Mouse (Mus musculus): ENCODE data around the gene Gm45623. TPM values are rescaled to one million over a fixed set of nuclear protein-coding genes. Genes with fewer than 3 reads are reported as not detected.

Gene Gm45623
- polyA plus RNA-seq, 1 experiment from 2014 or later: 0.89 TPM

- WGBS: 9% methylated on average over 5 of the region's 5 CpGs
- no peaks in the 10 kb centered on the region for H3K9me3 ChIP-seq
- H3K36me3 ChIP-seq: no peaks in the 10 kb centered on the region
- H3K27ac ChIP-seq: no peak overlapping the region
- peaks cover 67% of the 10 kb centered on the region for H3K27me3 ChIP-seq
- H3K4me3 ChIP-seq: 0 out of 2 replicates have a peak overlapping the region, but pooled peaks have one; percentile 54
- no peak for ATAC-seq (ENCODE audit: insufficient number of reproducible peaks, insufficient read depth, low FRiP score, low TSS enrichment, low read depth)
- peaks cover 29% of the 10 kb centered on the region for H3K4me1 ChIP-seq
- H3K4me2 ChIP-seq: peak overlapping the region; percentile 99
- no peak overlapping the region for H3K9ac ChIP-seq
Observed at GRCm38 (mm10) chr13:56751774-56752173, 1.9 kb downstream of the Gm45623 start.

GRCm38 (mm10) chr13:56749377-56749776, 4.2 kb downstream of the Gm45623 start:
- no peak for ATAC-seq (ENCODE audit: insufficient number of reproducible peaks, insufficient read depth, low FRiP score, low TSS enrichment, low read depth)
- no peak overlapping the region for H3K27ac ChIP-seq
- H3K36me3 ChIP-seq: peaks cover 1% of the 10 kb centered on the region; the same call in 1 of the 2 replicates
- peaks cover 44% of the 10 kb centered on the region for H3K27me3 ChIP-seq
- H3K9me3 ChIP-seq: no peaks in the 10 kb centered on the region
- 86% methylated on average over 7 of the region's 7 CpGs for WGBS
- H3K9ac ChIP-seq: no peak overlapping the region
- H3K4me1 ChIP-seq: peaks cover 29% of the 10 kb centered on the region
- H3K4me3 ChIP-seq: no peak overlapping the region
- no peak overlapping the region for H3K4me2 ChIP-seq

DNA sequence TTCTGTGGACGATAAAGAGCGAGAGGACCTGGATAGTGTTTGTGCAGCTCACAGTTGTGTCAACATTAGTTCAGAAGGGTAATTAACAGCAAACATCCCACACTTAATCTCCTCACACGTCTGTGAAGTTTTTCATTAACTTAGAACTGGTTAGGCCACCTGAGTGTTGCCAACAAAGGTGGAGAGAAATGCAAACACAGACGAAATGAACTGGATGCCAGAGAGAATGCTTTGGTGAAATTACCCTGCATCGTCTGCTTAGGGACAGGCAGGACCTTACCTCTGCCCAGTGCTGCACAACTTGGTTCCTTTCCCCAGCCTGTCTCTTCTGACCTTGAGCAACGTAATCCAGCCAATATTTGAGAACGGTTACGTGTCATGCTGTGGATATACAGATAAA, 6.1 kb downstream of the Gm45623 start:
- Histone ChIP-seq H3K4me2 (no peak overlapping the region), H3K9ac (no peak overlapping the region), H3K27me3 (peaks cover 26% of the 10 kb centered on the region), H3K36me3 (peaks cover 8% of the 10 kb centered on the region; the same call in 1 of the 2 replicates), H3K27ac (no peak overlapping the region), H3K9me3 (no peaks in the 10 kb centered on the region), H3K4me3 (no peak overlapping the region), H3K4me1 (peaks cover 14% of the 10 kb centered on the region)
- WGBS: 69% methylated on average over 8 of the region's 8 CpGs
- ATAC-seq (ENCODE audit: insufficient number of reproducible peaks, insufficient read depth, low FRiP score, low TSS enrichment, low read depth): no peak

GRCm38 (mm10) chr13:56746739-56747532, 6.7 kb downstream of the Gm45623 start:
- Histone ChIP-seq H3K27ac (no peak overlapping the region), H3K9me3 (no peaks in the 10 kb centered on the region), H3K36me3 (peaks cover 9% of the 10 kb centered on the region), H3K4me2 (no peak overlapping the region), H3K9ac (no peak overlapping the region), H3K27me3 (peaks cover 20% of the 10 kb centered on the region), H3K4me3 (no peak overlapping the region), H3K4me1 (peaks cover 8% of the 10 kb centered on the region)
- ATAC-seq (ENCODE audit: insufficient number of reproducible peaks, insufficient read depth, low FRiP score, low TSS enrichment, low read depth): no peak
- WGBS: 73% methylated on average over 10 of the region's 10 CpGs

- no peak overlapping the region for H3K4me2 ChIP-seq
- WGBS: 81% methylated on average over 6 of the region's 6 CpGs
- H3K27ac ChIP-seq: no peak overlapping the region
- H3K27me3 ChIP-seq: no peaks in the 10 kb centered on the region
- no peak overlapping the region for H3K4me3 ChIP-seq
- H3K9me3 ChIP-seq: no peaks in the 10 kb centered on the region
- H3K9ac ChIP-seq: no peak overlapping the region
- H3K4me1 ChIP-seq: peaks cover 3% of the 10 kb centered on the region; the same call in 1 of the 2 replicates
- no peak for ATAC-seq (ENCODE audit: insufficient number of reproducible peaks, insufficient read depth, low FRiP score, low TSS enrichment, low read depth)
- H3K36me3 ChIP-seq: peaks cover 50% of the 10 kb centered on the region
Observed at GRCm38 (mm10) chr13:56742325-56742901, 11.2 kb downstream of the Gm45623 start.

- no peaks in the 10 kb centered on the region for H3K27me3 ChIP-seq
- peaks cover 56% of the 10 kb centered on the region for H3K36me3 ChIP-seq
- no peak for ATAC-seq (ENCODE audit: insufficient number of reproducible peaks, insufficient read depth, low FRiP score, low TSS enrichment, low read depth)
- H3K4me2 ChIP-seq: no peak overlapping the region
- no peak overlapping the region for H3K4me3 ChIP-seq
- H3K27ac ChIP-seq: no peak overlapping the region
- no peak overlapping the region for H3K9ac ChIP-seq
- no peaks in the 10 kb centered on the region for H3K4me1 ChIP-seq
- H3K9me3 ChIP-seq: no peaks in the 10 kb centered on the region
- 87% methylated on average over 7 of the region's 7 CpGs for WGBS
Observed at GRCm38 (mm10) chr13:56741691-56742090, 11.9 kb downstream of the Gm45623 start.

DNA sequence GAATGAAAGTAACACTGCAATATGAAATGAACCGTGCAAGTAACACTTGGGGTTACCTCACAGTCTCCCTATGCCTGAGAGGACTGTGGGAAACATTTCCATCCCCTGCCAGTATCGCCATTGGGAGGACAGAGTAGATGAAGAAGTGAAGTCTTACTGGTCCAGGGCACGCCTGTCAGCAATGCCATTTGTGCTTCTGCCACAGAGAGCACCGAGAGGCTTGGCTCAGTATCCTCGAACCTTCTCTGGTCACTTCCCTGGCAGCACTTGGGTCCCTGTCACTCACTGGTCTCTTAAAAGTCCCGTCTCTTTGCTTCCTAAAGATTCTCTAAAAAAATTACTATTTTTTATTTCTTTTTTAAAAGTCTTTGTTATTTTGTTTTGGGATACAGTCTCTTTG, 13.1 kb downstream of the Gm45623 start:
- Histone ChIP-seq H3K9ac (no peak overlapping the region), H3K4me3 (no peak overlapping the region), H3K4me2 (no peak overlapping the region), H3K4me1 (no peaks in the 10 kb centered on the region), H3K36me3 (peaks cover 66% of the 10 kb centered on the region), H3K9me3 (no peaks in the 10 kb centered on the region), H3K27ac (no peak overlapping the region), H3K27me3 (no peaks in the 10 kb centered on the region)
- ATAC-seq (ENCODE audit: insufficient number of reproducible peaks, insufficient read depth, low FRiP score, low TSS enrichment, low read depth): no peak
- WGBS: 89% methylated on average over 6 of the region's 6 CpGs

GRCm38 (mm10) chr13:56739556-56739955, 14.1 kb downstream of the Gm45623 start:
- H3K27ac ChIP-seq: no peak overlapping the region
- H3K4me1 ChIP-seq: no peaks in the 10 kb centered on the region
- no peak for ATAC-seq (ENCODE audit: insufficient number of reproducible peaks, insufficient read depth, low FRiP score, low TSS enrichment, low read depth)
- no peak overlapping the region for H3K4me3 ChIP-seq
- H3K9me3 ChIP-seq: no peaks in the 10 kb centered on the region
- no peak overlapping the region for H3K4me2 ChIP-seq
- H3K27me3 ChIP-seq: no peaks in the 10 kb centered on the region
- peaks cover 72% of the 10 kb centered on the region for H3K36me3 ChIP-seq
- WGBS: 94% methylated on average over 5 of the region's 5 CpGs
- no peak overlapping the region for H3K9ac ChIP-seq

GRCm38 (mm10) chr13:56735212-56735875, 18.3 kb downstream of the Gm45623 start:
- Histone ChIP-seq H3K27me3 (no peaks in the 10 kb centered on the region), H3K9me3 (no peaks in the 10 kb centered on the region), H3K27ac (no peak overlapping the region), H3K4me1 (no peaks in the 10 kb centered on the region), H3K4me3 (no peak overlapping the region), H3K4me2 (no peak overlapping the region), H3K36me3 (peaks cover 85% of the 10 kb centered on the region), H3K9ac (no peak overlapping the region)
- no peak for ATAC-seq (ENCODE audit: insufficient number of reproducible peaks, insufficient read depth, low FRiP score, low TSS enrichment, low read depth)
- WGBS: 63% methylated on average over 6 of the region's 6 CpGs

GRCm38 (mm10) chr13:56734617-56735016, 19.0 kb downstream of the Gm45623 start:
- Histone ChIP-seq H3K9ac (no peak overlapping the region), H3K9me3 (no peaks in the 10 kb centered on the region), H3K27me3 (no peaks in the 10 kb centered on the region), H3K4me3 (no peak overlapping the region), H3K36me3 (peaks cover 85% of the 10 kb centered on the region), H3K27ac (no peak overlapping the region), H3K4me1 (no peaks in the 10 kb centered on the region), H3K4me2 (no peak overlapping the region)
- 81% methylated on average over 4 of the region's 4 CpGs for WGBS
- ATAC-seq (ENCODE audit: insufficient number of reproducible peaks, insufficient read depth, low FRiP score, low TSS enrichment, low read depth): no peak

DNA sequence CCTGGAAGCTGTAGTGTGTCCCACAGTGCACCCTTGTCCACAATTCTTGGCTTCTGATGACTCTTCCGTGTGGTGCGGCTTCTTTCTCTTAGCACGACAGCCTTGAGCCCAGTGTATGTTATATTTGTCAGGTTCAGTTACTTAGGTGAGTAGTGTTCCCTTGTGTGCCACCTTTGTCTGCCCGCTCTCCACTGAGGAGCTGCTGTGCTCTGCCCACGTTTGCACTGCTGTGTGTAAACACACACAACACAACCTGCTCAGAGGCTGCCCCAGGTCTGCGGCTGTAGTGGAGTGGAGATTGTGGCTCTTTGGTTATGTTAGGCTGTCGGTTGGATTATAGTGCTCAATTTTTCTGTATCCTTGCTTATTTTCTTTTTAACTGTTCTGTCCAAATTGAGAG, 24.6 kb downstream of the Gm45623 start:
- no peak overlapping the region for H3K4me3 ChIP-seq
- no peak overlapping the region for H3K9ac ChIP-seq
- no peak for ATAC-seq (ENCODE audit: insufficient number of reproducible peaks, insufficient read depth, low FRiP score, low TSS enrichment, low read depth)
- no peaks in the 10 kb centered on the region for H3K4me1 ChIP-seq
- H3K27me3 ChIP-seq: no peaks in the 10 kb centered on the region
- no peak overlapping the region for H3K27ac ChIP-seq
- no peaks in the 10 kb centered on the region for H3K9me3 ChIP-seq
- 91% methylated on average over 7 of the region's 7 CpGs for WGBS
- peaks cover 89% of the 10 kb centered on the region for H3K36me3 ChIP-seq
- no peak overlapping the region for H3K4me2 ChIP-seq

GRCm38 (mm10) chr13:56726551-56726950, 27.1 kb downstream of the Gm45623 start:
- no peaks in the 10 kb centered on the region for H3K9me3 ChIP-seq
- no peak for ATAC-seq (ENCODE audit: insufficient number of reproducible peaks, insufficient read depth, low FRiP score, low TSS enrichment, low read depth)
- no peaks in the 10 kb centered on the region for H3K4me1 ChIP-seq
- H3K27me3 ChIP-seq: no peaks in the 10 kb centered on the region
- H3K27ac ChIP-seq: no peak overlapping the region
- no peak overlapping the region for H3K9ac ChIP-seq
- H3K4me3 ChIP-seq: no peak overlapping the region
- H3K36me3 ChIP-seq: peaks cover 80% of the 10 kb centered on the region
- H3K4me2 ChIP-seq: no peak overlapping the region
- WGBS: 91% methylated on average over 4 of the region's 4 CpGs

All from embryonic facial prominence, embryonic 13.5 days (tissue).